Mouse (Mus musculus) MEL (cell line): ENCODE measurements at regions not wholly inside any gene's neighbourhood (a gene's known extent, or its start where the extent isn't known, plus 50 kb on each side); places are given as distances from the start of the nearest gene placed in this dataset.

Source experiments
- DNase-seq: peaks from one replicate; pipeline ENCODE4 v3.0.0; 2011; ENCODE audit warnings: low read depth, low spot score
- H3K27ac ChIP-seq: 2 replicates; pipeline ENCODE4 v1.5.1; 2012; ENCODE audit warnings: low read depth, mild to moderate bottlenecking, control low read depth, low read length, moderate library complexity; ENCODE audit not compliant: control insufficient read depth
- H3K27me3 ChIP-seq, 2 experiments: fragments of 150-350 bp in 1 of 2; sonication (generic) in 1 of 2; 2 replicates each; pipeline ENCODE4 v1.6.1; 2012; ENCODE audit warnings: low read length in 2 of 2, mild to moderate bottlenecking in 2 of 2, improper control_type of control experiment in 1 of 2, moderate library complexity in 1 of 2; ENCODE audit not compliant: insufficient read depth in 2 of 2, control insufficient read depth in 1 of 2
- H3K36me3 ChIP-seq, 2 experiments: 2 replicates each; pipeline ENCODE4 v1.6.1; 2012 to 2014; ENCODE audit warnings: low read length in 2 of 2, improper control_type of control experiment in 1 of 2, inconsistent platforms in 1 of 2, mild to moderate bottlenecking in 1 of 2; ENCODE audit not compliant: insufficient read depth in 2 of 2, control insufficient read depth in 1 of 2
- H3K4me1 ChIP-seq, 2 experiments: fragments of 150-350 bp in 1 of 2; sonication (generic) in 1 of 2; 2 replicates each; pipeline ENCODE4 v1.6.1; 2012; ENCODE audit warnings: low read length in 2 of 2, improper control_type of control experiment in 1 of 2, mild to moderate bottlenecking in 1 of 2; ENCODE audit not compliant: insufficient read depth in 2 of 2, control insufficient read depth in 1 of 2
- H3K4me3 ChIP-seq, 2 experiments: fragments of 150-350 bp in 1 of 2; sonication (generic) in 1 of 2; 2 replicates each; pipeline ENCODE4 v1.5.1; 2012; ENCODE audit warnings: low read depth in 2 of 2, low read length in 2 of 2, mild to moderate bottlenecking in 2 of 2, moderate library complexity in 2 of 2, control low read depth in 1 of 2, improper control_type of control experiment in 1 of 2; ENCODE audit not compliant: control insufficient read depth in 1 of 2, insufficient read depth in 1 of 2
- H3K79me2 ChIP-seq: 2 replicates; pipeline ENCODE4 v1.6.1; 2012; ENCODE audit warnings: mild to moderate bottlenecking, low read length, moderate library complexity; ENCODE audit not compliant: control insufficient read depth, poor library complexity, insufficient read depth
- H3K9ac ChIP-seq: 2 replicates; pipeline ENCODE4 v1.6.1; 2012; ENCODE audit warnings: low read depth, mild to moderate bottlenecking, control low read depth, low read length, moderate library complexity; ENCODE audit not compliant: control insufficient read depth, poor library complexity, severe bottlenecking
- H3K9me3 ChIP-seq: fragments of 150-350 bp; sonication (generic); replicated peaks from 2 replicates; pipeline ENCODE4 v1.6.1; 2012; ENCODE audit warnings: mild to moderate bottlenecking, low read length, improper control_type of control experiment, moderate library complexity; ENCODE audit not compliant: insufficient read depth
- BHLHE40 ChIP-seq: IDR thresholded peaks from 2 replicates; pipeline ENCODE4 v1.6.1; 2012; ENCODE audit warnings: low read depth, mild to moderate bottlenecking, inconsistent platforms, low read length, improper control_type of control experiment, borderline replicate concordance
- CHD1 ChIP-seq: IDR thresholded peaks from 2 replicates; pipeline ENCODE4 v1.6.1; 2012; ENCODE audit warnings: low read depth, mild to moderate bottlenecking, inconsistent platforms, low read length, improper control_type of control experiment
- CHD2 ChIP-seq: IDR thresholded peaks from 2 replicates; pipeline ENCODE4 v1.6.1; 2011; ENCODE audit warnings: low read length, improper control_type of control experiment
- CTCF ChIP-seq, 3 experiments: IDR thresholded peaks in 2 of 3; conservative IDR thresholded peaks in 1 of 3; 2 replicates each; pipeline ENCODE4 v1.5.1; 2011 to 2012; ENCODE audit warnings: low read length in 3 of 3, low read depth in 2 of 3, mild to moderate bottlenecking in 2 of 3, improper control_type of control experiment in 1 of 3, inconsistent platforms in 1 of 3, mixed read lengths in 1 of 3, moderate library complexity in 1 of 3; ENCODE audit not compliant: control insufficient read depth in 1 of 3, insufficient read depth in 1 of 3, poor library complexity in 1 of 3, severe bottlenecking in 1 of 3
- E2F4 ChIP-seq: IDR thresholded peaks from 2 replicates; pipeline ENCODE4 v1.6.1; 2011; ENCODE audit warnings: low read depth, low read length, improper control_type of control experiment, borderline replicate concordance
- ELF1 ChIP-seq: IDR thresholded peaks from 2 replicates; pipeline ENCODE4 v1.6.1; 2014; ENCODE audit warnings: low read depth, mild to moderate bottlenecking, inconsistent platforms, low read length, improper control_type of control experiment, moderate library complexity
- EP300 ChIP-seq, 2 experiments: IDR thresholded peaks; 2 replicates each; pipeline ENCODE4 v1.6.1; 2011; ENCODE audit warnings: improper control_type of control experiment in 2 of 2, low read length in 2 of 2, low read depth in 1 of 2, mild to moderate bottlenecking in 1 of 2
- GABPA ChIP-seq: IDR thresholded peaks from 2 replicates; pipeline ENCODE4 v1.6.1; 2012; ENCODE audit warnings: low read depth, mild to moderate bottlenecking, inconsistent platforms, low read length, improper control_type of control experiment, moderate library complexity
- HCFC1 ChIP-seq: IDR thresholded peaks from 2 replicates; pipeline ENCODE4 v1.6.1; 2012; ENCODE audit warnings: low read depth, mild to moderate bottlenecking, inconsistent platforms, low read length, improper control_type of control experiment, moderate library complexity
- MAFK ChIP-seq: IDR thresholded peaks from 2 replicates; pipeline ENCODE4 v1.6.1; 2011; ENCODE audit warnings: low read depth, mild to moderate bottlenecking, low read length, improper control_type of control experiment, borderline replicate concordance
- MAX ChIP-seq: IDR thresholded peaks from 2 replicates; pipeline ENCODE4 v1.6.1; 2011; ENCODE audit warnings: low read length, improper control_type of control experiment
- MEF2A ChIP-seq: IDR thresholded peaks from 2 replicates; pipeline ENCODE4 v1.6.1; 2014; ENCODE audit warnings: low read depth, mild to moderate bottlenecking, inconsistent platforms, low read length, improper control_type of control experiment; ENCODE audit not compliant: poor library complexity, insufficient replicate concordance, severe bottlenecking; ENCODE audit errors: extremely low read depth
- MXI1 ChIP-seq: IDR thresholded peaks from 2 replicates; pipeline ENCODE4 v1.6.1; 2011; ENCODE audit warnings: mild to moderate bottlenecking, low read depth, low read length, improper control_type of control experiment
- MYB ChIP-seq: IDR thresholded peaks from 2 replicates; pipeline ENCODE4 v1.6.1; 2011; ENCODE audit warnings: mild to moderate bottlenecking, low read depth, low read length, improper control_type of control experiment
- NELFE ChIP-seq: IDR thresholded peaks from 2 replicates; pipeline ENCODE4 v1.6.1; 2011; ENCODE audit warnings: low read depth, low read length, improper control_type of control experiment
- NRF1 ChIP-seq: IDR thresholded peaks from 2 replicates; pipeline ENCODE4 v1.6.1; 2014; ENCODE audit warnings: low read depth, mild to moderate bottlenecking, inconsistent platforms, low read length, improper control_type of control experiment, moderate library complexity; ENCODE audit not compliant: poor library complexity, insufficient read depth, severe bottlenecking
- POLR2A ChIP-seq, 2 experiments: IDR thresholded peaks; 2 replicates each; pipeline ENCODE4 v1.6.1; 2011 to 2012; ENCODE audit warnings: low read length in 2 of 2, mild to moderate bottlenecking in 2 of 2, control low read depth in 1 of 2, improper control_type of control experiment in 1 of 2, low read depth in 1 of 2, moderate library complexity in 1 of 2; ENCODE audit not compliant: control insufficient read depth in 1 of 2, insufficient read depth in 1 of 2, poor library complexity in 1 of 2
- POLR2AphosphoS2 ChIP-seq: IDR thresholded peaks from 2 replicates; pipeline ENCODE4 v1.6.1; 2011; ENCODE audit warnings: low read length, improper control_type of control experiment
- SMC3 ChIP-seq: IDR thresholded peaks from 2 replicates; pipeline ENCODE4 v1.6.1; 2011; ENCODE audit warnings: low read depth, low read length, improper control_type of control experiment
- TAL1 ChIP-seq: IDR thresholded peaks from 2 replicates; pipeline ENCODE4 v1.6.1; 2012; ENCODE audit warnings: mild to moderate bottlenecking, inconsistent platforms, low read length, moderate library complexity, mixed read lengths
- USF1 ChIP-seq: IDR thresholded peaks from 2 replicates; pipeline ENCODE4 v1.6.1; 2014; ENCODE audit warnings: low read depth, mild to moderate bottlenecking, inconsistent platforms, low read length, improper control_type of control experiment, moderate library complexity
- USF2 ChIP-seq, 2 experiments: IDR thresholded peaks; 2 replicates each; pipeline ENCODE4 v1.6.1; 2011 to 2012; ENCODE audit warnings: improper control_type of control experiment in 2 of 2, low read length in 2 of 2, borderline replicate concordance in 1 of 2, inconsistent platforms in 1 of 2, low read depth in 1 of 2, mild to moderate bottlenecking in 1 of 2; ENCODE audit not compliant: insufficient read depth in 1 of 2
- ZKSCAN1 ChIP-seq: IDR thresholded peaks from 2 replicates; pipeline ENCODE4 v1.6.1; 2012; ENCODE audit warnings: low read depth, mild to moderate bottlenecking, inconsistent platforms, low read length, improper control_type of control experiment, moderate library complexity

- no peaks in the 10 kb centered on the region for H3K9me3 ChIP-seq
These were observed 621.3 kb upstream of the Tenm3 start for GRCm38 (mm10) chr8:49465070-49465469.

GRCm38 (mm10) chr8:49462602-49463001 is 618.9 kb upstream of the Tenm3 start:
- no peak for DNase-seq
- H3K36me3 ChIP-seq = no peaks in the 10 kb centered on the region
- no peak overlapping the region for H3K4me3 ChIP-seq
- no peaks in the 10 kb centered on the region for H3K4me1 ChIP-seq
- no peaks in the 10 kb centered on the region for H3K27me3 ChIP-seq
- no peak overlapping the region for H3K9ac ChIP-seq
- TF ChIP-seq GABPA (no peak), CHD2 (no peak)
- no peaks in the 10 kb centered on the region for H3K9me3 ChIP-seq
- H3K27ac ChIP-seq = no peak overlapping the region
- no peaks in the 10 kb centered on the region for H3K79me2 ChIP-seq

More at GRCm38 (mm10) chr8:49465070-49465469, 621.3 kb upstream of the Tenm3 start:
- no peak for DNase-seq
- Histone ChIP-seq H3K4me3 (no peak overlapping the region), H3K79me2 (no peaks in the 10 kb centered on the region), H3K27ac (no peak overlapping the region), H3K27me3 (no peaks in the 10 kb centered on the region), H3K36me3 (no peaks in the 10 kb centered on the region), H3K4me1 (no peaks in the 10 kb centered on the region), H3K9ac (no peak overlapping the region)
- TF ChIP-seq BHLHE40 = no peak
- TF ChIP-seq ZKSCAN1 = no peak
- TF ChIP-seq NELFE = no peak
- no peak for TF ChIP-seq CHD1

GRCm38 (mm10) chr8:49461724-49462473 is 618.1 kb upstream of the Tenm3 start:
- no peaks in the 10 kb centered on the region for H3K4me1 ChIP-seq
- no peaks in the 10 kb centered on the region for H3K36me3 ChIP-seq
- TF ChIP-seq EP300 (IDR thresholded peaks at IDR 0.05; ENCODE audit: low read depth in 1 of 2, low read length in 2 of 2) (no peak), NRF1 (no peak), HCFC1 (no peak), GABPA (no peak), CHD1 (no peak), MAX (no peak), MYB (no peak), ELF1 (no peak), CTCF (IDR thresholded peaks at IDR 0.05 in 2 of 3, conservative IDR thresholded peaks at IDR 0.05 in 1 of 3; ENCODE audit: control insufficient read depth in 1 of 3, insufficient read depth in 1 of 3, low read depth in 2 of 3, low read length in 3 of 3, poor library complexity in 1 of 3, severe bottlenecking in 1 of 3) (no peak), TAL1 (no peak), MEF2A (no peak), MAFK (no peak), USF2 (IDR thresholded peaks at IDR 0.05; ENCODE audit: borderline replicate concordance in 1 of 2, insufficient read depth in 1 of 2, low read depth in 1 of 2, low read length in 2 of 2) (no peak), POLR2AphosphoS2 (no peak), POLR2A (IDR thresholded peaks at IDR 0.05; ENCODE audit: control insufficient read depth in 1 of 2, insufficient read depth in 1 of 2, low read depth in 1 of 2, low read length in 2 of 2, poor library complexity in 1 of 2) (no peak), MXI1 (no peak), SMC3 (no peak), USF1 (no peak), E2F4 (no peak)
- DNase-seq = no peak
- H3K4me3 ChIP-seq = no peak overlapping the region
- H3K27ac ChIP-seq = no peak overlapping the region
- no peaks in the 10 kb centered on the region for H3K79me2 ChIP-seq
- H3K9me3 ChIP-seq = no peaks in the 10 kb centered on the region
- H3K9ac ChIP-seq = no peak overlapping the region
- no peaks in the 10 kb centered on the region for H3K27me3 ChIP-seq
